Mouse (Mus musculus) liver, embryonic 14.5 days (tissue): ENCODE data around the gene Rasgef1b. TPM values are rescaled to one million over a fixed set of nuclear protein-coding genes. Genes with fewer than 3 reads are reported as not detected.
A peak's percentile ranks its signal among the peaks of the same experiment; 100 is the strongest.

Experiments used
- ATAC-seq: fragments of 200-750 bp; cut with Nextera tagmentation; 2 replicates; pipeline ENCODE4 v1.8.0; 2017; ENCODE audit warnings: moderate number of reproducible peaks, mild to moderate bottlenecking, moderate library complexity; ENCODE audit not compliant: insufficient read depth
- DNase-seq, 3 experiments: peaks; one replicate each; pipeline ENCODE4 v3.0.0-alpha.2; 2012 to 2013; ENCODE audit warnings: low read depth in 3 of 3, low spot score in 3 of 3
- H3K27ac ChIP-seq: fragments of 300-500 bp; sonication (generic); 2 replicates; pipeline ENCODE4 v1.5.1; 2014; ENCODE audit warnings: moderate library complexity, mild to moderate bottlenecking, control low read depth, inconsistent platforms
- H3K27me3 ChIP-seq: fragments of 300-500 bp; sonication (generic); 2 replicates; pipeline ENCODE4 v1.6.1; 2014; ENCODE audit warnings: mild to moderate bottlenecking, low read length, moderate library complexity; ENCODE audit not compliant: control insufficient read depth, insufficient read depth
- H3K36me3 ChIP-seq: fragments of 300-500 bp; sonication (generic); replicated peaks from 2 replicates; pipeline ENCODE4 v1.6.1; 2014; ENCODE audit warnings: low read depth; ENCODE audit not compliant: control insufficient read depth, insufficient read depth
- H3K4me1 ChIP-seq, 2 experiments: fragments of 200-500 bp in 1 of 2; fragments of 300-500 bp in 1 of 2; sonication (generic) in 1 of 2; replicated peaks; 2 replicates each; pipeline ENCODE4 v1.6.1; 2012 to 2014; ENCODE audit warnings: antibody characterized with exemption in 1 of 2, inconsistent platforms in 1 of 2, low read length in 1 of 2; ENCODE audit not compliant: control insufficient read depth in 2 of 2, insufficient read depth in 2 of 2
- H3K4me2 ChIP-seq: fragments of 300-500 bp; sonication (generic); 2 replicates; pipeline ENCODE4 v1.6.1; 2014; ENCODE audit warnings: low read depth, mild to moderate bottlenecking, control low read depth, moderate library complexity
- H3K4me3 ChIP-seq, 2 experiments: fragments of 200-500 bp in 1 of 2; fragments of 300-500 bp in 1 of 2; sonication (generic) in 1 of 2; 2 replicates each; pipeline ENCODE4 v1.5.1; 2012 to 2014; ENCODE audit warnings: low read depth in 2 of 2, low read length in 2 of 2, mild to moderate bottlenecking in 2 of 2, control low read depth in 1 of 2, inconsistent platforms in 1 of 2, moderate library complexity in 1 of 2; ENCODE audit not compliant: insufficient read depth in 1 of 2
- H3K9ac ChIP-seq: fragments of 300-500 bp; sonication (generic); replicated peaks from 2 replicates; pipeline ENCODE4 v1.6.1; 2014; ENCODE audit warnings: mild to moderate bottlenecking, control low read depth, moderate library complexity
- H3K9me3 ChIP-seq: fragments of 300-500 bp; sonication (generic); 2 replicates; pipeline ENCODE4 v1.6.1; 2016; ENCODE audit warnings: low read length, mixed read lengths; ENCODE audit not compliant: control insufficient read depth
- CTCF ChIP-seq: IDR thresholded peaks from 2 replicates; pipeline ENCODE4 v1.5.1; 2016; ENCODE audit warnings: antibody characterized with exemption, low read depth, control low read depth
- EP300 ChIP-seq: IDR thresholded peaks from 2 replicates; pipeline ENCODE4 v1.6.1; 2016; ENCODE audit warnings: antibody characterized with exemption, low read depth
- WGBS: fragments of 180-500 bp; shearing (Covaris S2); extraction: QIAGEN DNeasy Blood & Tissue Kit; methylation state at CpG from one replicate; pipeline ENCODE4 v1.1.7; 2014; ENCODE audit not compliant: insufficient replicate concordance; 5-methylcytosine and 5-hydroxymethylcytosine counted together
- polyA plus RNA-seq, 2 experiments: library from polyadenylated mRNA; depleted of rRNA in 1 of 2; stranded (reverse) in 1 of 2; unstranded in 1 of 2; fragments of >200 nt; fragmentation: Nextera tagmentation in 1 of 2; extraction: Ambion mirVana in 1 of 2; gene quantifications; 2 replicates each; pipeline versions ENCODE4 v1.2.1 to v1.2.3; 2012 to 2014

Gene Rasgef1b
- polyA plus RNA-seq, 2 experiments, result 2.8 to 4.2 TPM

- Histone ChIP-seq H3K27ac (no peak overlapping the region), H3K9ac (no peak overlapping the region), H3K36me3 (no peaks in the 10 kb centered on the region), H3K4me1 (no peaks in the 10 kb centered on the region), H3K27me3 (no peaks in the 10 kb centered on the region), H3K4me3 (no peak overlapping the region), H3K9me3 (no peaks in the 10 kb centered on the region), H3K4me2 (no peak overlapping the region)
- DNase-seq (no peak), ATAC-seq (no peak)
- WGBS, result 37% methylated on average over 5 of the region's 5 CpGs
- no peak for TF ChIP-seq CTCF
- no peak for TF ChIP-seq EP300
Measured at GRCm38 (mm10) chr5:99582055-99582454, 146.8 kb downstream of the Rasgef1b start.

GRCm38 (mm10) chr5:99578692-99579091 lies 150.2 kb downstream of the Rasgef1b start:
- Histone ChIP-seq H3K4me3 (no peak overlapping the region), H3K27me3 (no peaks in the 10 kb centered on the region), H3K4me2 (no peak overlapping the region), H3K36me3 (no peaks in the 10 kb centered on the region), H3K4me1 (no peaks in the 10 kb centered on the region; a peak in 1 of 4 replicates), H3K27ac (no peak overlapping the region), H3K9ac (no peak overlapping the region), H3K9me3 (no peaks in the 10 kb centered on the region)
- TF ChIP-seq CTCF (peak; percentile 70), EP300 (no peak)
- DNase-seq, result peak; percentile 11 to 18 (median 16)
- ATAC-seq, result 0 out of 2 replicates have a peak, but pooled peaks have one; percentile 21
- 4% methylated on average over 4 of the region's 4 CpGs for WGBS

DNA sequence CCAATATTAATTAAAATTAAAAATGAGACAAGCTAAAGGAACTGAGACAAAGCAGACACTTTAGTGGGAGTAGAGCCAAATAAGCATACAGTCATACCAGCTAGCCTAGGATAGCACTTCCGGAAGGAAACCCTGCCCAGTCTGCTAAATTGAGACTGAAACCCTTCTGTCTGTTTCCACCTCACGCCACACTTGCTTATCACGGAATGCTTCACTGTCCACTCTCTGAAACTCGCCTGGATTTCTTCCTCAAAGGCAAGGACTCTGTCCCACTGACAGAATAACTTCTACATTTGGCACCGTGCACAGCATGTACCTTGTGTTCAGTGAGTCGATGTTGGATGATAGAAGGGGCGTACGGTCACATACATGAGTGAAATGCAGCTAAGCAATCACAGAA lies 153.0 kb downstream of the Rasgef1b start:
- H3K36me3 ChIP-seq, result no peaks in the 10 kb centered on the region
- ATAC-seq, result no peak
- no peaks in the 10 kb centered on the region for H3K27me3 ChIP-seq
- no peaks in the 10 kb centered on the region; a peak in 1 of 4 replicates for H3K4me1 ChIP-seq
- no peak overlapping the region for H3K4me2 ChIP-seq
- no peak for TF ChIP-seq CTCF
- no peak for TF ChIP-seq EP300
- H3K4me3 ChIP-seq, result no peak overlapping the region
- H3K9me3 ChIP-seq, result no peaks in the 10 kb centered on the region
- WGBS, result 53% methylated on average over 8 of the region's 8 CpGs
- DNase-seq, result no peak
- no peak overlapping the region for H3K9ac ChIP-seq
- no peak overlapping the region for H3K27ac ChIP-seq

DNA sequence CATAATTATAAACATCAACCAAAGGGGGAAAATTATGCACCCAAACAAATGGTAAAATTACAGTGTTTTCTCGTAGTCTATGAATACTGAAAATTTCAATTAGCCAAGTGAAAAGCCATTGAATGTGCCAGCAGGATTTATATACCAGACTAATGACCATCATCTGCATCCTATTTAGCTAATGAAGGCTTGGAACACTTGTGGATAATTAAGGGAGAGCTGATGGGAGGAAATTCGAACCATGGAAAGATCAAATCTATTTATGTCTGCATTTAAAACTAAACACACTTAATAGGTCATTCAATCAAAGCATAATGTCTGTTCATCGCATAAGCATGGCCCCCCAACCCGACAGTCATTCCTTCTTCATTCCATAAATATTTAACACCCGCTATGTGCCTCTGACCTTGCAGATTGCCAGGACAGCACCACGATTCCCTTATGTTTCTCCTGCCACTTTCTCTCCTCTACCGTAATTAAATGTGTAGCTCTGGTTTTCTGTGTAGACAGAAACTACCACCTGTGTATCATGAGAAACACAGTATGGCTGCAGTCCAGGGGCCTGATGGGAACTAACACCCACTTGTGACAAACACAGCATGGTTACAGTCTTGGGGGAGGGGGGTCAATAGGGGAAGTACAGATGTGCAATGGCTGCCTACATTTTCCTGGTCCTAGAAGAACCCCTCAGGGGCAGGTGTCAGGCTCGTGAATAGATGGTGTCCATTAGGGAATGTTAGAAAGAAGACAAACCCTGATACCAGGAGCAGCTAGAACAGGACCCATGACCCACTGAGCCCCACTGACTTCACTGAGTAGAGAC lies 164.2 kb downstream of the Rasgef1b start:
- H3K36me3 ChIP-seq, result no peaks in the 10 kb centered on the region
- no peaks in the 10 kb centered on the region for H3K9me3 ChIP-seq
- no peak overlapping the region for H3K4me2 ChIP-seq
- DNase-seq (no peak), ATAC-seq (no peak)
- no peak overlapping the region for H3K4me3 ChIP-seq
- H3K4me1 ChIP-seq, result no peaks in the 10 kb centered on the region
- H3K27ac ChIP-seq, result no peak overlapping the region
- 66% methylated on average over 8 of the region's 8 CpGs for WGBS
- no peaks in the 10 kb centered on the region for H3K27me3 ChIP-seq
- no peak overlapping the region for H3K9ac ChIP-seq
- TF ChIP-seq CTCF, result no peak
- TF ChIP-seq EP300, result no peak

DNA sequence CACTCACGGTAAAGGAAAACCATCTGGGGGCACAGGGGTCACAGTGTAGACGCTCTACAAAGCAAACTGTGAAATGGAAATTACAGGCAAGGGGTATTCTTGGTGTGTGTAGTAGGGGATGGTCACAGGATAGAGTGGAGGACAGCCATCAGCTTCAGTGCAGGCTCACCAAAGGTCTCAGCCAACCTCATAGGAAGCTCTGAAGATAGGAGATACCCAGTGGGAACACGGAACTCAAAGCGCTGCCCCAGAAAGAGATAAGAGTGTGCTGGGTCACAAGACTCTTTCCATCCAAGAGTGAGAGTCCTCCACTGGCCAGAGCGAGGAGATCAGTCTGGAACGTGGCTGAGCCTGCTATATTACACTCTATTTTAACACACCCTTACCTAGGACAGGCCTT lies 166.8 kb downstream of the Rasgef1b start:
- TF ChIP-seq EP300, result no peak
- TF ChIP-seq CTCF, result no peak
- no peaks in the 10 kb centered on the region for H3K9me3 ChIP-seq
- no peak overlapping the region for H3K9ac ChIP-seq
- no peaks in the 10 kb centered on the region for H3K36me3 ChIP-seq
- H3K4me3 ChIP-seq, result no peak overlapping the region
- ATAC-seq, result peak; percentile 18; the same call in 1 of the 2 replicates
- H3K4me1 ChIP-seq, result no peaks in the 10 kb centered on the region
- no peak for DNase-seq
- no peak overlapping the region for H3K27ac ChIP-seq
- no peaks in the 10 kb centered on the region for H3K27me3 ChIP-seq
- WGBS, result 25% methylated on average over 6 of the region's 6 CpGs
- no peak overlapping the region for H3K4me2 ChIP-seq
